Mouse (Mus musculus): ENCODE measurements around the gene Tagln2.

DNA sequence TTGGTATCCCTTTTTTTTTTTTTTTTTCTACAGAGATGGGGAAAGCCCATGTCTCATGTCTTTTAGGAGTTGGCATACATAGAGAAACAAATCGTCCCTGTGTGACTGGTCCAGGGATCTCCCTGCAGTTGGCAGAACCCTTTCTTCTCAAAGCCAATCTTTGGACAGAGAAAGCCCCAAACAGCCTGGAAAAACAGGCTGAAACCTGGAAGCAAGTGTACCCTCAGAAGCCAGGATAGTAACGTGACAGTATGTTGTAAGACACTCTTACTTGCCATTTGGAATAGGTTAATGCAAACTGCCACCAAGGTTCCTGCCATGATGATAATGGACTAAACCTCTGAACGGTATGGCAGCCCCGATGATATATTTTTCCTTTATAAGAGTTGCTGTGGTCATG lies 19.5 kb upstream of the Tagln2 start:
- TF ChIP-seq CTCF (IDR thresholded peaks at IDR 0.05; ENCODE audit: low read depth) (no peak), EP300 (IDR thresholded peaks at IDR 0.05; ENCODE audit: low read depth) (no peak)

Data from heart, postnatal 0 days (tissue).